24 mouse cellular contexts compared by ENCODE assay signal in genomic region chr19:10049533-10049932, GRCm38 (mm10). TPM values are rescaled to one million over a fixed set of nuclear protein-coding genes. Genes with fewer than 3 reads are reported as not detected.
A peak's percentile ranks its signal among the peaks of the same experiment; 100 is the strongest.
DNase-seq lines count a peak whose midpoint lies in the region; ATAC-seq lines count a peak whose summit lies in the region.
"Had no signal": no experiment of that assay in that cellular context is flagged by ENCODE, and none has a peak within 500 bp of the region (broad histone marks: within the 10 kb centered on the region; RNA-seq: fewer than 3 reads in every experiment).

No protein-coding gene starts in this region.

- no peak for ATAC-seq in heart, embryonic 11.5 days (replicated peaks; ENCODE audit: insufficient number of reproducible peaks, low FRiP score, low TSS enrichment)
- peak; percentile 17; the same call in 1 of the 2 replicates for ATAC-seq in intestine, embryonic 16.5 days
- no peak for ATAC-seq in intestine, embryonic 15.5 days
- ATAC-seq: CD4-positive, CD25-positive, alpha-beta regulatory T cell, adult 4 months; forebrain, embryonic 16.5 days had no signal

- DNase-seq in adrenal gland, postnatal 14 days = peak; percentile 23
- DNase-seq in adrenal gland, postnatal 25 days = no peak
- no peak for DNase-seq in heart, embryonic 10.5 days (ENCODE audit: low spot score)
- no peak for DNase-seq in midbrain, embryonic 10.5 days (ENCODE audit: low spot score)
- DNase-seq: adrenal gland, adult 8-10 months; B cell, adult 2 months; cerebellum, adult 18-20 months; cerebellum, adult 9-11 months; cerebellum, postnatal 36 days; gastrocnemius, postnatal 14 days; kidney, adult 11 months had no signal

- H3K4me1 ChIP-seq in heart, embryonic 10.5 days = peaks cover 32% of the 10 kb centered on the region
- H3K4me1 ChIP-seq in heart, embryonic 11.5 days (ENCODE audit: control insufficient read depth, insufficient read depth, low read length) = peaks cover 20% of the 10 kb centered on the region
- H3K4me1 ChIP-seq in intestine, embryonic 16.5 days (ENCODE audit: control insufficient read depth, insufficient read depth, low read length) = peaks cover 11% of the 10 kb centered on the region
- peaks cover 10% of the 10 kb centered on the region for H3K4me1 ChIP-seq in intestine, embryonic 15.5 days (replicated peaks)
- H3K4me1 ChIP-seq in brown adipose tissue, adult 24 weeks (ENCODE audit: control insufficient read depth, insufficient read depth, insufficient read length, low read length) = peaks cover 4% of the 10 kb centered on the region; the same call in 1 of the 2 replicates
- no peaks in the 10 kb centered on the region for H3K4me1 ChIP-seq in midbrain, embryonic 10.5 days
- H3K4me1 ChIP-seq: embryonic facial prominence, embryonic 13.5 days; forebrain, embryonic 12.5 days; hindbrain, embryonic 10.5 days; hindbrain, embryonic 15.5 days had no signal

- no peaks in the 10 kb centered on the region for H3K9me3 ChIP-seq in heart, embryonic 10.5 days
- H3K9me3 ChIP-seq in heart, embryonic 11.5 days (replicated peaks; ENCODE audit: control insufficient read depth, low read length) = no peaks in the 10 kb centered on the region
- H3K9me3 ChIP-seq in intestine, embryonic 16.5 days (ENCODE audit: control insufficient read depth, low read length) = no peaks in the 10 kb centered on the region
- H3K9me3 ChIP-seq in intestine, embryonic 15.5 days = no peaks in the 10 kb centered on the region
- H3K9me3 ChIP-seq in midbrain, embryonic 10.5 days (replicated peaks) = no peaks in the 10 kb centered on the region
- H3K9me3 ChIP-seq: embryonic facial prominence, embryonic 13.5 days; forebrain, embryonic 12.5 days; G1E; heart, embryonic 15.5 days; hindbrain, embryonic 10.5 days; hindbrain, embryonic 15.5 days had no signal

- no peak overlapping the region for H3K4me2 ChIP-seq in heart, embryonic 11.5 days
- no peak overlapping the region for H3K4me2 ChIP-seq in intestine, embryonic 16.5 days (ENCODE audit: low read depth, low read length)
- H3K4me2 ChIP-seq in intestine, embryonic 15.5 days (replicated peaks) = no peak overlapping the region
- H3K4me2 ChIP-seq: embryonic facial prominence, embryonic 13.5 days; forebrain, embryonic 12.5 days; heart, embryonic 15.5 days; hindbrain, embryonic 15.5 days had no signal

- no peak overlapping the region for H3K9ac ChIP-seq in heart, embryonic 11.5 days (ENCODE audit: low read depth, low read length)
- H3K9ac ChIP-seq in intestine, embryonic 16.5 days (ENCODE audit: low read depth, low read length) = no peak overlapping the region
- no peak overlapping the region for H3K9ac ChIP-seq in intestine, embryonic 15.5 days
- H3K9ac ChIP-seq: embryonic facial prominence, embryonic 13.5 days; forebrain, embryonic 12.5 days; heart, embryonic 15.5 days; hindbrain, embryonic 15.5 days had no signal

- H3K27me3 ChIP-seq in heart, embryonic 10.5 days (ENCODE audit: insufficient read depth, poor library complexity, severe bottlenecking) = no peaks in the 10 kb centered on the region
- no peaks in the 10 kb centered on the region for H3K27me3 ChIP-seq in heart, embryonic 11.5 days (ENCODE audit: control insufficient read depth, insufficient read depth, low read length)
- H3K27me3 ChIP-seq in intestine, embryonic 16.5 days (replicated peaks; ENCODE audit: control insufficient read depth, insufficient read depth, low read length) = no peaks in the 10 kb centered on the region
- no peaks in the 10 kb centered on the region for H3K27me3 ChIP-seq in intestine, embryonic 15.5 days (replicated peaks)
- no peaks in the 10 kb centered on the region for H3K27me3 ChIP-seq in midbrain, embryonic 10.5 days (ENCODE audit: low read depth, poor library complexity, severe bottlenecking)
- H3K27me3 ChIP-seq: embryonic facial prominence, embryonic 13.5 days; forebrain, embryonic 12.5 days; heart, embryonic 15.5 days; hindbrain, embryonic 15.5 days had no signal

- peaks cover 20% of the 10 kb centered on the region for H3K36me3 ChIP-seq in heart, embryonic 10.5 days
- H3K36me3 ChIP-seq in heart, embryonic 11.5 days (ENCODE audit: control insufficient read depth, insufficient read depth, low read length) = peaks cover 4% of the 10 kb centered on the region; the same call in 1 of the 2 replicates
- H3K36me3 ChIP-seq in intestine, embryonic 16.5 days (ENCODE audit: control insufficient read depth, insufficient read depth, low read length) = 0 out of 2 replicates have a peak, but pooled peaks cover 3% of the 10 kb centered on the region
- H3K36me3 ChIP-seq in intestine, embryonic 15.5 days = no peaks in the 10 kb centered on the region
- H3K36me3 ChIP-seq in midbrain, embryonic 10.5 days = no peaks in the 10 kb centered on the region
- H3K36me3 ChIP-seq: forebrain, embryonic 12.5 days; hindbrain, embryonic 10.5 days had no signal

- H3K27ac ChIP-seq in heart, embryonic 10.5 days = 0 out of 2 replicates have a peak overlapping the region, but pooled peaks have one; percentile 6
- no peak overlapping the region for H3K27ac ChIP-seq in heart, embryonic 11.5 days (ENCODE audit: low read depth, low read length)
- H3K27ac ChIP-seq in intestine, embryonic 16.5 days (ENCODE audit: low read length) = no peak overlapping the region
- H3K27ac ChIP-seq in intestine, embryonic 15.5 days = no peak overlapping the region
- H3K27ac ChIP-seq in brown adipose tissue, adult 24 weeks (replicated peaks; ENCODE audit: low read depth, low read length) = peak overlapping the region; percentile 26; the same call in 1 of the 2 replicates
- H3K27ac ChIP-seq in midbrain, embryonic 10.5 days (replicated peaks) = no peak overlapping the region
- H3K27ac ChIP-seq: embryonic facial prominence, embryonic 13.5 days; forebrain, embryonic 12.5 days; heart, embryonic 15.5 days; hindbrain, embryonic 10.5 days; hindbrain, embryonic 15.5 days had no signal

- H3K4me3 ChIP-seq in heart, embryonic 10.5 days = no peak overlapping the region
- H3K4me3 ChIP-seq in heart, embryonic 11.5 days (ENCODE audit: low read depth, low read length) = no peak overlapping the region
- H3K4me3 ChIP-seq in intestine, embryonic 16.5 days (ENCODE audit: low read length) = no peak overlapping the region
- H3K4me3 ChIP-seq in intestine, embryonic 15.5 days (replicated peaks) = no peak overlapping the region
- no peak overlapping the region for H3K4me3 ChIP-seq in brown adipose tissue, adult 24 weeks (ENCODE audit: insufficient read depth, low read depth, low read length)
- no peak overlapping the region for H3K4me3 ChIP-seq in midbrain, embryonic 10.5 days
- H3K4me3 ChIP-seq: embryonic facial prominence, embryonic 13.5 days; forebrain, embryonic 12.5 days; heart, embryonic 15.5 days; hindbrain, embryonic 10.5 days; hindbrain, embryonic 15.5 days had no signal

RNA-seq across cellular contexts. Expression of gene Fads3, which starts 8.2 kb away (rescaled TPM):
- total RNA-seq in adrenal gland, postnatal 14 days (2021) = 11.3 and 14.0 TPM in 2 replicates
- total RNA-seq in adrenal gland, postnatal 25 days (2021) = 9.5 and 15.1 TPM in 2 replicates
- polyA plus RNA-seq in heart, embryonic 10.5 days (2016; fragmentation: Nextera tagmentation; extraction: Ambion mirVana) = 16.5 and 19.0 TPM in 2 replicates
- 15.8 and 17.9 TPM in 2 replicates for polyA plus RNA-seq in heart, embryonic 11.5 days (2014; fragmentation: Nextera tagmentation; extraction: Ambion mirVana)
- polyA plus RNA-seq in intestine, embryonic 16.5 days (2015; fragmentation: Nextera tagmentation; extraction: Ambion mirVana) = 12.4 and 13.0 TPM in 2 replicates
- 15.1 and 16.3 TPM in 2 replicates for polyA plus RNA-seq in intestine, embryonic 15.5 days (2015; fragmentation: Nextera tagmentation; extraction: Ambion mirVana)
- 31.1 and 34.2 TPM in 2 replicates for polyA plus RNA-seq in brown adipose tissue, adult 24 weeks (2012; ENCODE audit: insufficient read depth, insufficient read length, missing spikeins)
- polyA plus RNA-seq in midbrain, embryonic 10.5 days (2016; fragmentation: Nextera tagmentation; extraction: Ambion mirVana) = 5.5 and 5.8 TPM in 2 replicates
- polyA plus RNA-seq: CD4-positive, CD25-positive, alpha-beta regulatory T cell, adult 4 months had no signal

RNA-seq across cellular contexts. Expression of gene Rab3il1, which starts 48.1 kb away (rescaled TPM):
- total RNA-seq in adrenal gland, postnatal 14 days (2021) = 9.7 and 10.1 TPM in 2 replicates
- total RNA-seq in adrenal gland, postnatal 25 days (2021) = 3.5 and 5.8 TPM in 2 replicates
- polyA plus RNA-seq in heart, embryonic 10.5 days (2016; fragmentation: Nextera tagmentation; extraction: Ambion mirVana) = 51.5 and 57.6 TPM in 2 replicates
- 50.8 and 54.0 TPM in 2 replicates for polyA plus RNA-seq in heart, embryonic 11.5 days (2014; fragmentation: Nextera tagmentation; extraction: Ambion mirVana)
- 45.7 and 48.8 TPM in 2 replicates for polyA plus RNA-seq in intestine, embryonic 16.5 days (2015; fragmentation: Nextera tagmentation; extraction: Ambion mirVana)
- 34.7 and 35.0 TPM in 2 replicates for polyA plus RNA-seq in intestine, embryonic 15.5 days (2015; fragmentation: Nextera tagmentation; extraction: Ambion mirVana)
- polyA plus RNA-seq in brown adipose tissue, adult 24 weeks (2012; ENCODE audit: insufficient read depth, insufficient read length, missing spikeins) = 4.8 and 7.5 TPM in 2 replicates
- 34.6 and 35.6 TPM in 2 replicates for polyA plus RNA-seq in midbrain, embryonic 10.5 days (2016; fragmentation: Nextera tagmentation; extraction: Ambion mirVana)
- polyA plus RNA-seq: CD4-positive, CD25-positive, alpha-beta regulatory T cell, adult 4 months had no signal

RNA-seq across cellular contexts. Expression of gene Best1, which starts 48.1 kb away (rescaled TPM):
- 0.19 TPM in 1 of 2 replicates, not detected in the other for total RNA-seq in adrenal gland, postnatal 14 days (2021)
- 0.97 TPM in 1 of 2 replicates, not detected in the other for total RNA-seq in adrenal gland, postnatal 25 days (2021)
- polyA plus RNA-seq in heart, embryonic 10.5 days (2016; fragmentation: Nextera tagmentation; extraction: Ambion mirVana) = 0.73 and 0.95 TPM in 2 replicates
- 0.10 and 0.41 TPM in 2 replicates for polyA plus RNA-seq in heart, embryonic 11.5 days (2014; fragmentation: Nextera tagmentation; extraction: Ambion mirVana)
- polyA plus RNA-seq in intestine, embryonic 16.5 days (2015; fragmentation: Nextera tagmentation; extraction: Ambion mirVana) = 0.42 and 0.72 TPM in 2 replicates
- polyA plus RNA-seq in intestine, embryonic 15.5 days (2015; fragmentation: Nextera tagmentation; extraction: Ambion mirVana) = 0.50 and 0.58 TPM in 2 replicates
- polyA plus RNA-seq in brown adipose tissue, adult 24 weeks (2012; ENCODE audit: insufficient read depth, insufficient read length, missing spikeins) = not detected in 2 replicates
- 1.4 and 2.0 TPM in 2 replicates for polyA plus RNA-seq in midbrain, embryonic 10.5 days (2016; fragmentation: Nextera tagmentation; extraction: Ambion mirVana)
- total RNA-seq: granulocyte monocyte progenitor cell, adult 5-6 weeks had no signal

RNA-seq across cellular contexts. Expression of gene Fads2, which starts 52.0 kb away (rescaled TPM):
- total RNA-seq in adrenal gland, postnatal 14 days (2021) = 806 and 858 TPM in 2 replicates
- total RNA-seq in adrenal gland, postnatal 25 days (2021) = 1,800 and 1,888 TPM in 2 replicates
- 72.7 and 87.6 TPM in 2 replicates for polyA plus RNA-seq in heart, embryonic 10.5 days (2016; fragmentation: Nextera tagmentation; extraction: Ambion mirVana)
- polyA plus RNA-seq in heart, embryonic 11.5 days (2014; fragmentation: Nextera tagmentation; extraction: Ambion mirVana) = 27.1 and 31.1 TPM in 2 replicates
- polyA plus RNA-seq in intestine, embryonic 16.5 days (2015; fragmentation: Nextera tagmentation; extraction: Ambion mirVana) = 206 and 216 TPM in 2 replicates
- polyA plus RNA-seq in intestine, embryonic 15.5 days (2015; fragmentation: Nextera tagmentation; extraction: Ambion mirVana) = 194 and 205 TPM in 2 replicates
- 7.1 and 9.6 TPM in 2 replicates for polyA plus RNA-seq in brown adipose tissue, adult 24 weeks (2012; ENCODE audit: insufficient read depth, insufficient read length, missing spikeins)
- polyA plus RNA-seq in midbrain, embryonic 10.5 days (2016; fragmentation: Nextera tagmentation; extraction: Ambion mirVana) = 207 and 236 TPM in 2 replicates

Comparison
In these comparisons a context has a peak if more than half of its experiments do, and no peak if none do; other contexts are left out.
1. H3K27ac ChIP-seq: peak in heart, embryonic 10.5 days (single experiment) and brown adipose tissue, adult 24 weeks (single experiment); none in heart, embryonic 11.5 days (single experiment), intestine, embryonic 16.5 days (single experiment), intestine, embryonic 15.5 days (single experiment) and midbrain, embryonic 10.5 days (single experiment).